Mouse (Mus musculus): ENCODE data around the gene Slc25a40. TPM values are rescaled to one million over a fixed set of nuclear protein-coding genes. Genes with fewer than 3 reads are reported as not detected.
A peak's percentile ranks its signal among the peaks of the same experiment; 100 is the strongest.

Slc25a40 gene
- total RNA-seq, 2 experiments from 2014 or later: 11.2 to 12.3 TPM

- DNase-seq (ENCODE audit: low spot score in 2 of 2): no peak
- no peak for TF ChIP-seq CTCF (conservative IDR thresholded peaks at IDR 0.05)
- Histone ChIP-seq H3K27ac (no peak overlapping the region), H3K4me3 (no peak overlapping the region)
These were observed 3.2 kb downstream of the Slc25a40 start for GRCm38 (mm10) chr5:8425899-8426298.

- H3K4me3 ChIP-seq: no peak overlapping the region
- no peak for TF ChIP-seq CTCF (conservative IDR thresholded peaks at IDR 0.05)
These were observed 15.0 kb downstream of the Slc25a40 start for GRCm38 (mm10) chr5:8437481-8438156.

GRCm38 (mm10) chr5:8439095-8439494 is 16.4 kb downstream of the Slc25a40 start:
- H3K27ac ChIP-seq: no peak overlapping the region
- H3K4me3 ChIP-seq: no peak overlapping the region
- TF ChIP-seq CTCF (conservative IDR thresholded peaks at IDR 0.05): no peak
- no peak for DNase-seq (ENCODE audit: low spot score in 2 of 2)

More at GRCm38 (mm10) chr5:8437481-8438156, 15.0 kb downstream of the Slc25a40 start:
- no peak for DNase-seq (ENCODE audit: low spot score in 2 of 2)
- H3K27ac ChIP-seq: no peak overlapping the region

GRCm38 (mm10) chr5:8455565-8455964 is 32.9 kb downstream of the Slc25a40 start:
- no peak for DNase-seq (ENCODE audit: low spot score in 2 of 2)
- TF ChIP-seq CTCF (conservative IDR thresholded peaks at IDR 0.05): no peak
- Histone ChIP-seq H3K27ac (no peak overlapping the region), H3K4me3 (no peak overlapping the region)

- no peak for TF ChIP-seq CTCF (conservative IDR thresholded peaks at IDR 0.05)
- Histone ChIP-seq H3K4me3 (no peak overlapping the region), H3K27ac (no peak overlapping the region)
- DNase-seq (ENCODE audit: low spot score in 2 of 2): no peak
These were observed 33.9 kb downstream of the Slc25a40 start for GRCm38 (mm10) chr5:8456561-8456960.

GRCm38 (mm10) chr5:8487989-8488700 is 65.5 kb downstream of the Slc25a40 start:
- no peak for DNase-seq (ENCODE audit: low spot score in 2 of 2)
- Histone ChIP-seq H3K4me3 (no peak overlapping the region), H3K27ac (no peak overlapping the region)
- TF ChIP-seq CTCF (conservative IDR thresholded peaks at IDR 0.05): no peak

GRCm38 (mm10) chr5:8488701-8489297 is 66.1 kb downstream of the Slc25a40 start:
- TF ChIP-seq CTCF (conservative IDR thresholded peaks at IDR 0.05): no peak
- no peak for DNase-seq (ENCODE audit: low spot score in 2 of 2)
- Histone ChIP-seq H3K27ac (no peak overlapping the region), H3K4me3 (no peak overlapping the region)

GRCm38 (mm10) chr5:8489471-8490110 is 66.9 kb downstream of the Slc25a40 start:
- H3K4me3 ChIP-seq: no peak overlapping the region
- no peak for DNase-seq (ENCODE audit: low spot score in 2 of 2)
- H3K27ac ChIP-seq: no peak overlapping the region
- TF ChIP-seq CTCF (conservative IDR thresholded peaks at IDR 0.05): peak; percentile 74

GRCm38 (mm10) chr5:8491778-8492177 is 69.1 kb downstream of the Slc25a40 start:
- DNase-seq (ENCODE audit: low spot score in 2 of 2): no peak
- Histone ChIP-seq H3K27ac (no peak overlapping the region), H3K4me3 (no peak overlapping the region)
- no peak for TF ChIP-seq CTCF (conservative IDR thresholded peaks at IDR 0.05)

Other genes with a start within 250 kb of the Slc25a40 start
- 100 to 1,000 TPM; 162 to 174 TPM for gene Adam22, start 54.7 kb upstream of the Slc25a40 start, total RNA-seq (2021)
- gene Dbf4, start 134 bp upstream of the Slc25a40 start, total RNA-seq (2021): 1 to 10 TPM; 2.0 TPM
- gene Rundc3b, start 200.1 kb downstream of the Slc25a40 start, total RNA-seq (2021): 10 to 100 TPM; 31.8 to 32.7 TPM
- gene Abcb1a, start 237.2 kb downstream of the Slc25a40 start, total RNA-seq (2021): 10 to 100 TPM; 17.2 to 17.5 TPM

All from layer of hippocampus, adult 2 months (tissue).